Mouse (Mus musculus): Measurements from ENCODE around the gene Ly75. TPM values are rescaled to one million over a fixed set of nuclear protein-coding genes. Genes with fewer than 3 reads are reported as not detected.

Gene Ly75
- polyA plus RNA-seq, 1 experiment = 13.7 TPM

DNA sequence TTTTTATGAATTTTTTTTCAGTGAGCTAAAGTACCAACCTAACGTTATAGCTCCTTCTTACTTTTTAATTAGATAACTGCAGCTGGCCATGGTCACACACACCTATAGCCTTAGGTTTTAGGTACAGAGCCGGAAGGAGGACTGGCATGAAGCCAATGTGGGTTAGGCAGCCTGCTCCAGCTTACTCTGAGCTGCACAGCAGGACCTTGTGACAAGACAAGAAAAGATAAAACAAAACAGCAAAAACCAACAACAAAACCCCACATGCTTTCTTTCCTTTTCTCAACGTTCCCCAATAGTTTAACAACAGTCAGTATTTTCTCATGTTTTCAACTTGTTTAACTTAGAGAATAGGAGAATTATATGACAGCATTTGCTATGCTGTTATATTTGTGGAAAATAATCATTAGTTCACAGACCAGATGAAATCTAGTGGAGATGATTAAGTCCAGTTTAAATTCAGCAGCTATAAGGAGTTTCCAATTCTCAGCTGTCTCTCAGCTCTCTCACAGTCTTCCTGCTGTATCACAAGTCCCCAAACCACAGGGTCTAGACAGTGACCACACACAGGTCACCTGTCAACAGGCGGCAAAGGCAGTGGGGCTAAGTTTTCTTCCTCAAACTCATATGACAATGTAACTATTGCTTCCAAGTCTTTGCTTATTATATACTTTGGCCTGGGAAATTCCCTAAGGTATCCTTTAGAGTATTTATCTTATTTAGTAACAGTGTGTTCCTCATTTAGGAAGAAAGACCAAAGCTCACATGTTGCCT lies 40.8 kb downstream of the Ly75 start:
- TF ChIP-seq CTCF (IDR thresholded peaks at IDR 0.05; ENCODE audit: borderline replicate concordance, insufficient read depth, low read length) = no peak
- TF ChIP-seq POLR2A (IDR thresholded peaks at IDR 0.05; ENCODE audit: low read depth, low read length) = no peak
- Histone ChIP-seq H3K4me1 (ENCODE audit: control insufficient read depth, insufficient read depth, low read length) (no peaks in the 10 kb centered on the region), H3K4me3 (ENCODE audit: insufficient read depth, low read length) (no peak overlapping the region), H3K27ac (ENCODE audit: insufficient read depth, low read length) (no peak overlapping the region)

DNA sequence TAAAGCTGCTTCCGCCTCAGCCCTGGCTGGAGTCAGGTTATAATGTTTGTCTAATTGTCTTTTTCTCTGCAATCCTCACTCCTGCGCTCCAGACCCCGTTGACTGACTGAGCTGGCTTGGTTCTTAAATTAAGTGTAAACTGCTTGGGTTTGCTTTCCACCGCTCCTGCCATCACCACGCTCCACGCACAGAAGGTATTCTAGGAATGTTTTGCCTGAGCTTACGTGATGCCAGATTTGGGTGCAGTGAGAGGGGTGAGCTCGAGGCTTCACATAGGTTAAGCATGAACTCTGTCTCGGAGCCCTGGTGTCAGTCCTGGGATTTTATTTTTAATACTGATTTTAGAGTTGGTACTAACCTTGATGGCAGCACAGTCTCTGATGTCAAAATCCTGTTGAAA lies 45.2 kb downstream of the Ly75 start:
- Histone ChIP-seq H3K27ac (ENCODE audit: insufficient read depth, low read length) (no peak overlapping the region), H3K4me1 (ENCODE audit: control insufficient read depth, insufficient read depth, low read length) (no peaks in the 10 kb centered on the region), H3K4me3 (ENCODE audit: insufficient read depth, low read length) (no peak overlapping the region)
- TF ChIP-seq POLR2A (IDR thresholded peaks at IDR 0.05; ENCODE audit: low read depth, low read length) (no peak), CTCF (IDR thresholded peaks at IDR 0.05; ENCODE audit: borderline replicate concordance, insufficient read depth, low read length) (no peak)

- TF ChIP-seq CTCF (IDR thresholded peaks at IDR 0.05; ENCODE audit: borderline replicate concordance, insufficient read depth, low read length) = no peak
- TF ChIP-seq POLR2A (IDR thresholded peaks at IDR 0.05; ENCODE audit: low read depth, low read length) = no peak
- H3K27ac ChIP-seq (ENCODE audit: insufficient read depth, low read length) = no peak overlapping the region
- H3K4me3 ChIP-seq (ENCODE audit: insufficient read depth, low read length) = no peak overlapping the region
- H3K4me1 ChIP-seq (ENCODE audit: control insufficient read depth, insufficient read depth, low read length) = no peaks in the 10 kb centered on the region
These were observed 54.5 kb downstream of the Ly75 start for GRCm38 (mm10) chr2:60328641-60329040.

DNA sequence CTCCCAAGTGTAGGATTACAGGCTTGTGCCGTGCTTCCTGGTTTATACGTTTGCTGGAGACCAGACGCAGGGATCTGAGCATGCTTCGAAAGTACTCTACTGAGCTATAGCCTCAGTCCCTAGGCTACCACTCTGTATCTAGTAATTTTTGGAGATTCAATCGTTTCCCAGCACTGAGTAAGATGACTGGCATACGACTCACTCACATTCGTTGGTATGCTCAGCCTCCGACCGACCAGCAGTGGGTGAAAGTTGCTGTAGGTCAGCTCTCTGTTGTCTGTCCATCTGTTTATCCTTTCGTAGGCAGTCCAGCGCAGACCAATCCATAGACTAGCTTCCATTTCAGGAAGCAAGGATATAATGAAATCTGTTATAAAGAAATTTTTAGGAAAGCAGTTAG lies 55.5 kb downstream of the Ly75 start:
- TF ChIP-seq CTCF (IDR thresholded peaks at IDR 0.05; ENCODE audit: borderline replicate concordance, insufficient read depth, low read length) = no peak
- TF ChIP-seq POLR2A (IDR thresholded peaks at IDR 0.05; ENCODE audit: low read depth, low read length) = no peak
- H3K4me3 ChIP-seq (ENCODE audit: insufficient read depth, low read length) = no peak overlapping the region
- H3K4me1 ChIP-seq (ENCODE audit: control insufficient read depth, insufficient read depth, low read length) = no peaks in the 10 kb centered on the region
- H3K27ac ChIP-seq (ENCODE audit: insufficient read depth, low read length) = no peak overlapping the region

DNA sequence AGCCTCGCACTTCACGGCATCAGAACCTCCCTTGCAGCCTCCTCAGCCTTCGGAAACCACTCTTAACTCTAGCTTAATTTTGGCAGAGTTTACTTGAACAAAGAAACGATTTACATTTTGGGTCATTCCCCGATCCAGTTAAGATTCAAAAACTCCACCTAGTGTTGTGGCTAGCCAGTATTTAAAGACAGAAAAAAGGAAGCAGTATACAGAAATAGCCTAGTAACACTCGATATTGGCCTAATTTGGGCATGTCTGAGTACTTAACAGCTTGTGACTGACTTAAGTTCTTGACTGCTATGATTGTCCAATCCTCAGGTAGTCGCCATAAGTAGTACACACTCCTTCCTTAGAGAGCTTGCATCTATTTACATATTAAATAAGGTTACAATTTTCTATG lies 56.2 kb downstream of the Ly75 start:
- TF ChIP-seq POLR2A (IDR thresholded peaks at IDR 0.05; ENCODE audit: low read depth, low read length) (no peak), CTCF (IDR thresholded peaks at IDR 0.05; ENCODE audit: borderline replicate concordance, insufficient read depth, low read length) (no peak)
- Histone ChIP-seq H3K27ac (ENCODE audit: insufficient read depth, low read length) (no peak overlapping the region), H3K4me1 (ENCODE audit: control insufficient read depth, insufficient read depth, low read length) (no peaks in the 10 kb centered on the region), H3K4me3 (ENCODE audit: insufficient read depth, low read length) (no peak overlapping the region)

GRCm38 (mm10) chr2:60323411-60323810 lies 59.7 kb downstream of the Ly75 start:
- no peaks in the 10 kb centered on the region for H3K4me1 ChIP-seq (ENCODE audit: control insufficient read depth, insufficient read depth, low read length)
- H3K4me3 ChIP-seq (ENCODE audit: insufficient read depth, low read length) = no peak overlapping the region
- no peak overlapping the region for H3K27ac ChIP-seq (ENCODE audit: insufficient read depth, low read length)
- TF ChIP-seq POLR2A (IDR thresholded peaks at IDR 0.05; ENCODE audit: low read depth, low read length) (no peak), CTCF (IDR thresholded peaks at IDR 0.05; ENCODE audit: borderline replicate concordance, insufficient read depth, low read length) (no peak)

DNA sequence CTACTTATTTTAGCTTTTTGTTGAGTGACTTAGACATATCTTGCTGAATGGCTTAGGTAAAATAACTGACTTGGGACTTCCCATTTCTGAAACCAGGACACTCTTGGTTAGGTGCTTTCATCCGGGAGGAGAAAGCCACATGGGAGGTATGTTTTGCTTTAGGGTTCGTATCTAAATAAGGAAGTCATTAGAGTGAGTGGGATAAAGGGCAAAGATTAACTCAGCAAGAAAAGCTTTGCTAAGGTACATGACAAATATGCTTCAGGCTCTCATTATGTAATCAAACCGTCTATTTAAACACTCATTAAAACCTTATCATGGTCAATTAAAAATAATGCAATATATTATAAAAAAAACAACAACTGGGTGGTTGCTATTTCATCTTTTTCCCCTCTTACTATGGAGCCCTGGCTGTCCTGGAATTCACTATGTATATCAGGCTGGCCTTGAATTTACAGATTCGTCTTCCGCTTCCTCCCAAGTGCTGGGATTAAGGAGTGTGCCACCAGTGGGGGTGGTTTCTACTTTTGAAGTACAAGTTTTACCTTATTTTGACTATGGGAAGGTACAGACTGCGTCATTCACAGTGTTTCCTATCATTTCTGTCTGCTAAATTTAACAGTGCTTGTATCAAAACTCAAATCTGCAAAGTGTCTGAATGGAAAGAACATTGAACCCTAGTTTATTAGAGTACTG lies 60.9 kb downstream of the Ly75 start:
- TF ChIP-seq POLR2A (IDR thresholded peaks at IDR 0.05; ENCODE audit: low read depth, low read length) (no peak), CTCF (IDR thresholded peaks at IDR 0.05; ENCODE audit: borderline replicate concordance, insufficient read depth, low read length) (no peak)
- Histone ChIP-seq H3K4me1 (ENCODE audit: control insufficient read depth, insufficient read depth, low read length) (no peaks in the 10 kb centered on the region), H3K27ac (ENCODE audit: insufficient read depth, low read length) (no peak overlapping the region), H3K4me3 (ENCODE audit: insufficient read depth, low read length) (no peak overlapping the region)

DNA sequence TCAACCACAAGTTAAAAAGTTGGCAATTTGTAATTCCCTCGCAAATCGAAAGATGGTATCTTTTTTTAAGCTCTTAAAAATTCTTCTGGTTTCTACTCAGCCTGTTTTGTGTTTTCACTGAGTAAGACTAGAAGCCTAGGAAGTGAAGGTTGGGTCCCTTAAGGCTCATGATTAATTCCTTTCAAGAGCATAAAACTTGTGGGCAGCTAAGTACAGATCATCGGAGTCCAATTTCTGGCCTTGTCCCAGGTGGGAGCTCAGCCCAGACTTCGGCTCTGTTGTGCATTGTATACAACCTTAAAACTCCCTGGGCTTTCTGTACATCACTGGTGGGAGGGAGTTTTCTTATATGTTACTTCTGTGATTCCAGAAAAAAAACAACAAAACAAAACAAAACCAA lies 79.3 kb downstream of the Ly75 start:
- Histone ChIP-seq H3K4me1 (ENCODE audit: control insufficient read depth, insufficient read depth, low read length) (no peaks in the 10 kb centered on the region), H3K27ac (ENCODE audit: insufficient read depth, low read length) (no peak overlapping the region), H3K4me3 (ENCODE audit: insufficient read depth, low read length) (no peak overlapping the region)
- TF ChIP-seq POLR2A (IDR thresholded peaks at IDR 0.05; ENCODE audit: low read depth, low read length) (no peak), CTCF (IDR thresholded peaks at IDR 0.05; ENCODE audit: borderline replicate concordance, insufficient read depth, low read length) (no peak)

GRCm38 (mm10) chr2:60299323-60299722 lies 83.8 kb downstream of the Ly75 start:
- Histone ChIP-seq H3K27ac (ENCODE audit: insufficient read depth, low read length) (no peak overlapping the region), H3K4me3 (ENCODE audit: insufficient read depth, low read length) (no peak overlapping the region)
- TF ChIP-seq POLR2A (IDR thresholded peaks at IDR 0.05; ENCODE audit: low read depth, low read length) = no peak
- TF ChIP-seq CTCF (IDR thresholded peaks at IDR 0.05; ENCODE audit: borderline replicate concordance, insufficient read depth, low read length) = no peak

DNA sequence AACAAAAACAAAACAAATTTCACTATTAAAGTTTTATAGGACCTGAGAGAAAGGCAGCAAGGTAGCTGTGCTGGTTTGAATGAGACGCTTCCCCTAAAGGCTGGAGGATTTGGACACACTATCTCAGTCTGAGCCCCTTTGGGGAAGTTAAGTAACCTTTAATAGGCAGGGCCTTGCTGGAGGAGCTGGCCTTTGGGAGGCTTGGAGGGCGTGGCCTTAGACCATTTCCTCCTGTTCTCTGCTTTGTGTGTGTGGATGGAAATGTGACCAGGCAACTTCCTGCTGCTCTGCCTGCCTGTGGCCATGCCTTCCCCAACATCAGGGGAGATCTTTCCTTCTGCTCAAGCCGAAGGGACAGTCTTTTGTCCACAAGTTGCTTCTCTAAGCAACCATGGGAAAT lies 84.8 kb downstream of the Ly75 start:
- Histone ChIP-seq H3K4me3 (ENCODE audit: insufficient read depth, low read length) (no peak overlapping the region), H3K27ac (ENCODE audit: insufficient read depth, low read length) (no peak overlapping the region), H3K4me1 (ENCODE audit: control insufficient read depth, insufficient read depth, low read length) (no peaks in the 10 kb centered on the region)
- TF ChIP-seq CTCF (IDR thresholded peaks at IDR 0.05; ENCODE audit: borderline replicate concordance, insufficient read depth, low read length) (no peak), POLR2A (IDR thresholded peaks at IDR 0.05; ENCODE audit: low read depth, low read length) (no peak)

More at GRCm38 (mm10) chr2:60299323-60299722, 83.8 kb downstream of the Ly75 start:
- no peaks in the 10 kb centered on the region for H3K4me1 ChIP-seq (ENCODE audit: control insufficient read depth, insufficient read depth, low read length)
